Mouse (Mus musculus): ENCODE data around the gene Olfr448.

Olfr448 gene

GRCm38 (mm10) chr6:42890141-42890540, at the start of gene Olfr448:
TSS of gene Olfr448 (plus strand) at chr6:42890441.
- DNase-seq (ENCODE audit: low spot score) = no peak

GRCm38 (mm10) chr6:42860222-42860819, 29.9 kb upstream of the Olfr448 start:
- DNase-seq (ENCODE audit: low spot score) = peak; percentile 48

- DNase-seq (ENCODE audit: low spot score) = no peak
Measured at GRCm38 (mm10) chr6:42869695-42870094, 20.5 kb upstream of the Olfr448 start.

GRCm38 (mm10) chr6:42876323-42876722, 13.9 kb upstream of the Olfr448 start:
- no peak for DNase-seq (ENCODE audit: low spot score)

- DNase-seq (ENCODE audit: low spot score) = no peak
Measured at GRCm38 (mm10) chr6:42900345-42900744, 10.1 kb downstream of the Olfr448 start.

GRCm38 (mm10) chr6:42908578-42908977, 18.3 kb downstream of the Olfr448 start, which contains the start of gene Olfr447:
TSS of gene Olfr447 (plus strand) at chr6:42908878.
- no peak for DNase-seq (ENCODE audit: low spot score)

- no peak for DNase-seq (ENCODE audit: low spot score)
Measured at GRCm38 (mm10) chr6:42921077-42921476, 30.8 kb downstream of the Olfr448 start, which contains the start of gene Olfr446. TSS of gene Olfr446 (plus strand) at chr6:42921377.
